Mouse (Mus musculus) embryonic facial prominence, embryonic 12.5 days (tissue): ENCODE data around the gene Rasa2. TPM values are rescaled to one million over a fixed set of nuclear protein-coding genes. Genes with fewer than 3 reads are reported as not detected.

Experiments
- ATAC-seq: fragments of 200-750 bp; cut with Nextera tagmentation; 2 replicates; pipeline ENCODE4 v1.8.0; 2017; ENCODE audit not compliant: insufficient number of reproducible peaks, insufficient read depth, low FRiP score, low TSS enrichment
- H3K27ac ChIP-seq: fragments of 300-500 bp; sonication (generic); 2 replicates; pipeline ENCODE4 v1.5.1; 2016; ENCODE audit warnings: mild to moderate bottlenecking
- H3K27me3 ChIP-seq: fragments of 300-500 bp; sonication (generic); 2 replicates; pipeline ENCODE4 v1.6.1; 2016; ENCODE audit warnings: mild to moderate bottlenecking, moderate library complexity
- H3K36me3 ChIP-seq: fragments of 300-500 bp; sonication (generic); 2 replicates; pipeline ENCODE4 v1.6.1; 2016; ENCODE audit warnings: mild to moderate bottlenecking
- H3K4me1 ChIP-seq: fragments of 300-500 bp; sonication (generic); 2 replicates; pipeline ENCODE4 v1.6.1; 2016
- H3K4me2 ChIP-seq: fragments of 300-500 bp; sonication (generic); replicated peaks from 2 replicates; pipeline ENCODE4 v1.6.1; 2016; ENCODE audit warnings: mild to moderate bottlenecking, moderate library complexity
- H3K4me3 ChIP-seq: fragments of 300-500 bp; sonication (generic); 2 replicates; pipeline ENCODE4 v1.5.1; 2016; ENCODE audit warnings: mild to moderate bottlenecking
- H3K9ac ChIP-seq: fragments of 300-500 bp; sonication (generic); 2 replicates; pipeline ENCODE4 v1.6.1; 2016; ENCODE audit warnings: mild to moderate bottlenecking, moderate library complexity
- H3K9me3 ChIP-seq: fragments of 300-500 bp; sonication (generic); 2 replicates; pipeline ENCODE4 v1.6.1; 2016; ENCODE audit warnings: mild to moderate bottlenecking, moderate library complexity
- WGBS: fragments of 180-500 bp; shearing (Covaris S2); methylation state at CpG from one replicate; pipeline ENCODE4 v1.1.7; 2016; 5-methylcytosine and 5-hydroxymethylcytosine counted together
- polyA plus RNA-seq: library from polyadenylated mRNA; unstranded; fragments of >200 nt; fragmentation: Nextera tagmentation; extraction: Ambion mirVana; gene quantifications from 2 replicates; pipeline ENCODE4 v1.2.1, GENCODE M21; 2016

Rasa2 gene
- polyA plus RNA-seq, 1 experiment from 2014 or later: 23.9 TPM

DNA sequence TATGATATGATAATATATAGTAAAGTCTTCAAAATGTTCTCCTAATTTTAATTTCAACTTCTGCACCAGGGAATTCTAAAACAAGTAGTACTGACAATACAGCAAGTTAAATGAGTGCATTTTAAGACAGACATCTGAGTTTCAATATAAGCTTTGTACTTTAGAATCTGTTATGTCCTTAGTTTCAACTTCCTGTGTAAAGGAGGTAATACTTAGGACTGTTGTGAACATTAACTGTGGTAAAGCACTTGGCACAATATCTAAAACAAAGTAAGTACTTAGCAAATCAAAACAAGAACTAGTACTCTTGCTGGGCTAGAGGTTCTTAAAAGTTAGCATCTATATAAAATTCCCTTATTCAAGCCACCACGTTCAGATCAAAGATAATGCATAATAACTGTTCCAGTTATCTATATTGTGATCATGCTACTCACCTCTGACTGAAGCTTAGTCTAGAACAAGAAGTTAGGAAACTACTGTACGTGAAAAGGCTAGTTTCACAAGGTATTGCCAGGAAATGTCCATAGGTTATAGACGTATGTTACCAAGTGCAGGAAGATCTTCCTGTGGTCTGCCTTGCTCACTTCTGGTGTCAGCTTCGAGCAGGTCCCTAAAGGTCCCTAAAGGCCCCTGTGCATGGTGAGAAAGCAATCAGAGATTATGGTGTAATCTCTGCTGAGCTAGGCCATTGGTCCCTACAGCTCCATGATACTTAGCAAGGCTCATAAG lies 12.8 kb downstream of the Rasa2 start:
- no peak for ATAC-seq
- H3K27ac ChIP-seq: no peak overlapping the region
- H3K4me1 ChIP-seq: no peaks in the 10 kb centered on the region
- H3K36me3 ChIP-seq: no peaks in the 10 kb centered on the region
- H3K9me3 ChIP-seq: no peaks in the 10 kb centered on the region
- WGBS: 81% methylated on average over 4 of the region's 4 CpGs
- H3K27me3 ChIP-seq: no peaks in the 10 kb centered on the region
- H3K4me3 ChIP-seq: no peak overlapping the region
- H3K9ac ChIP-seq: no peak overlapping the region
- no peak overlapping the region for H3K4me2 ChIP-seq

DNA sequence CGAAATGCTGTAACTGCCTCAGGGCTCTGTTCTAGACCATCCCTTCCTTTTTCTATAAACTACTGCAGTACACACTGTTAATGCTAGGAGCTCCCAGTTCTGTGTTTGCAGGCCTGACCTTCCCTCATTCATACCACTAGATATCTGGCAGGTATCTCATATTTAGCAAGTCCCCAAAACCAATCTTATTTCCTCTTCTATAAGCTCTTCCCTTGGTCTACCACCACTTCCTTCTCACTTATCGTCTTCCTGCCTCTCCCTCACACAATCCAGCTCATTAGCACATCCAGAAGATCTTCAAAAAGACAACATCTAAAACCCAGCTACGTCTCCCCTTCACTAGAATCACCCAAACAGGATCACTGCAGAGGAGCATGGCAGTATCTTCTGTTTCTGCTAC lies 19.1 kb downstream of the Rasa2 start:
- no peaks in the 10 kb centered on the region for H3K4me1 ChIP-seq
- 0 out of 2 replicates have a peak, but pooled peaks cover 4% of the 10 kb centered on the region for H3K9me3 ChIP-seq
- no peaks in the 10 kb centered on the region for H3K27me3 ChIP-seq
- 82% methylated on average over 3 of the region's 3 CpGs for WGBS
- H3K9ac ChIP-seq: no peak overlapping the region
- no peak overlapping the region for H3K27ac ChIP-seq
- no peak for ATAC-seq
- H3K4me2 ChIP-seq: no peak overlapping the region
- no peak overlapping the region for H3K4me3 ChIP-seq
- peaks cover 19% of the 10 kb centered on the region for H3K36me3 ChIP-seq

DNA sequence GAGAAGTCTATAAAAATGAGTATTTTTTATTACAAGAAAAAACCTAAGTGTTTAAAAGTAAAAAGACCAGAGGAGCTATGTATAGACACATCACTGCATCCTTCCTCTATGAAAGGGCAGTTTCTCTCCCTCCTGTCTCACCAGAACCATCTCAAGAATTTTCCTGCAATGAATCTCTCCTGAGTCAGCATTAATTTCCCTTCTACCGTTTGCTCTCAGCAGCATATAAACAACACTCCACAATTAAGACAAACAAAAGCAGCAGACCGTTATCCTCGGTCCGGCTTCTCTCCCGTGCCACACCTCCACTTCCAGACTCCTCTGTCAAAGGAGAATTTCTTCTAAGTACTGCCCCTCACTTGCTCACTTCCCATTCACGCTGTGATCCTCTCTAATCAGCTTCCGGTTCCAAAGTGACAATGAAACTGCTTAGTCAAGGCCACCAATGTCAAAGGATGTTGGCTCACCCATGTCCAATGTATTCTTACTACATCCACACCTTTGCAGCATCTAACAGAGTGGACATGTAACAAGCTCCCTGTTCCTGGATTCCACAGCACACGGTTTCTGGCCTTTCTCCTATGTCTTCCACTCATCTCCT lies 19.6 kb downstream of the Rasa2 start:
- WGBS: 62% methylated on average over 8 of the region's 8 CpGs
- no peak for ATAC-seq

DNA sequence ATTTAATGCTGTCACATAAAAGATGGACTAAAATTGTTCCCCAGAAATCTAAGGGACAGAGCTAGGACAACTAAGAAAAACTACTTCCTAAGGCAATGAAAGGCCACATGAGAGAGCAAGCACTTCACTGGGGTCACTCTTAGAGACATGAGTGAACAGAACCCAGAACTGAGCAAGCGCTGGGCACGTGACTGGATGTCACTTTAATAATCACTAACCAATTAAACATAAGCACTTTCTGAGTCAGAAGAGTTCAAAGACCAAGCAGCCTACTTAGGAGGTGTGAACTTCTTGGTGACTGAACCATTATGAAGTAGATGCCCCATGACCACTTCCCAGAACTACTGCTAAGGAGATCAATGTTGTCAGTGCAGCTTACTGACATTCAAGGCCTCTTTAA lies 20.6 kb downstream of the Rasa2 start:
- ATAC-seq: no peak
- H3K9ac ChIP-seq: no peak overlapping the region
- H3K27me3 ChIP-seq: no peaks in the 10 kb centered on the region
- H3K4me1 ChIP-seq: no peaks in the 10 kb centered on the region
- H3K27ac ChIP-seq: no peak overlapping the region
- H3K36me3 ChIP-seq: peaks cover 26% of the 10 kb centered on the region
- H3K9me3 ChIP-seq: peaks cover 11% of the 10 kb centered on the region; the same call in 1 of the 2 replicates
- 96% methylated on average over 2 of the region's 2 CpGs for WGBS
- H3K4me2 ChIP-seq: no peak overlapping the region
- no peak overlapping the region for H3K4me3 ChIP-seq

More for the DNA sequence above, 19.6 kb downstream of the Rasa2 start:
- Histone ChIP-seq H3K4me2 (no peak overlapping the region), H3K36me3 (peaks cover 23% of the 10 kb centered on the region), H3K4me1 (no peaks in the 10 kb centered on the region), H3K27ac (no peak overlapping the region), H3K4me3 (no peak overlapping the region), H3K27me3 (no peaks in the 10 kb centered on the region), H3K9ac (no peak overlapping the region), H3K9me3 (peaks cover 8% of the 10 kb centered on the region; the same call in 1 of the 2 replicates)

DNA sequence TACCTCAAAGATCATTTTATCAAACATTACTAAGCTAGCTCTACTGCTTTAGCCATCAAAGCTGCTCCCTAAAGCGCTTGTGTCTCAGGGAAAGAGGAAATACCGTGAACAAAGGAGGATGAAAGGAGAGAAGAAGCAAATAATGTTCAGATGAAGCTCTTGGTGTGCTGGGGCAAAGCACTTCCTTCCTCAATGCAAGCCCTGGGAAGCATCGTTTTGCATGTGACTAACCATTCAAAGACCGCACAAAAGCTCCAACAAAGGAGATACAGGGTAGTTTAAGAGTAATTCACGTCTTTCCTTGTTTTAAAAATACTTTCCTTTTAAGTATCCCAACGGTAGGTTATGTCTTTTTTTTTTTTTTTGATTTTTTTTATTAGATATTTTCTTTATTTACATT lies 28.0 kb downstream of the Rasa2 start:
- WGBS: 40% methylated on average over 6 of the region's 6 CpGs
- Histone ChIP-seq H3K36me3 (peaks cover 27% of the 10 kb centered on the region), H3K4me2 (no peak overlapping the region), H3K27ac (no peak overlapping the region), H3K9me3 (peaks cover 11% of the 10 kb centered on the region; the same call in 1 of the 2 replicates), H3K27me3 (no peaks in the 10 kb centered on the region), H3K4me3 (no peak overlapping the region), H3K4me1 (no peaks in the 10 kb centered on the region), H3K9ac (no peak overlapping the region)
- no peak for ATAC-seq

DNA sequence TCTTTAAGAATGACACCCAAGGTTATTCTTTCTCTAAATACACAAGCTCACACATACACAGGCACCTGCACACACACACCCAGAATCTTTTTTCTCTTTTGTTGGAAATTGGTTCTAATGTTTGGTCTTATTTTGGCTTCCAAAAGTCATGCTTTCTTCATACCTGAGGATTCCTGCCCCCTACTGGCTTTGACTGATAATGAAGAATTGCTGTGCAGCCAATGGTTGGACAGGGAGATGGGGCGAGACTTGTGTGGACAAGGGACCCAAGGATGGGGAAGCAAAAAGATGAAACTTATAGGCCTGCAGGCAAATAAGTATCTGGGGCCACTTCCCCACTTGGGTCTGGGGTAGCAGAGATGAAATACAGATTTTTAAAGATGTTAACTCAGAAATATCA lies 33.5 kb downstream of the Rasa2 start:
- H3K27ac ChIP-seq: no peak overlapping the region
- H3K27me3 ChIP-seq: no peaks in the 10 kb centered on the region
- H3K4me1 ChIP-seq: no peaks in the 10 kb centered on the region
- WGBS: 89% methylated on average over 1 of the region's 1 CpGs
- no peak for ATAC-seq
- H3K4me2 ChIP-seq: no peak overlapping the region
- H3K9ac ChIP-seq: no peak overlapping the region
- H3K36me3 ChIP-seq: peaks cover 15% of the 10 kb centered on the region
- no peak overlapping the region for H3K4me3 ChIP-seq
- H3K9me3 ChIP-seq: no peaks in the 10 kb centered on the region

DNA sequence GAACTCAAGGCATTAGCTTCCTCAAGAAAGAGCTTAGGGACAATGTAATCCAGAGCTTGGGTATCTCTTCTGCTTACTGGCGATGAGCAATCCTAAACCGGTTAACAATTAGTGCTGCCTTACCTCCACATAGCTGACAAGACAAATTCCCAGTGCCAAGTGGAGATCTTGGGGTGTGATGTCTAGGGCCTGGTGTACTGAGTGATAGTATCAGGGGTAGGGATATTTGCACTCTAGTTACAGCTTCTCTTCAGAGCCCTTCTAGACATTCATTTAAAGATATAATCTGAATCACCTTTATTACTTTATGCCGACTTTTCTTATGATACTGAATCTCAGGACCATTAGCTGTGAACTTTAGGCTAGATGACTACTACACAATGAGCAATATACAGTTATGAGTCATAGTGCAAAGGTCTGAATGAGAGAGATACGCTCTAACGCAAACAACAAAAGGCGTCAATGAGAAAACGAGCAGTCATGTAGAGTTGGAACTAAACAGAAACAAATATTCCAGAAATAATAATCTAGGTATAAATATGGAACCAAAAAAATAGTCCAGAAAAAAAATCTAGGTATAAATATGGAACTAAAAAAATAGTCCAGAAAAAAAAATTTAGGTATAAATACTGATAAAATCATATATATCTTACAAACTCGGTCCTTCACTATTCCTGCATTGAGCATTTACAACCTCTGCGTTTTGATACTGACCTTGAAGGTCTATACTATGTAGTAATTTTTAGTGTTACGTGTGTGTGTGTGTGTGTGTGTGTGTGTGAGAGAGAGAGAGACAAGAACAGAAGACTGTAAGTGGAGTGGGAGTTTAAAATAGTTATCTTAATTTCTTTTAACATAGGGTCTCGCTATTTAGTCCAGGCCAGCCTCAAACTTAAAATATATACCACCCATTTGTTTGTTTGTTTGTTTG lies 38.5 kb downstream of the Rasa2 start:
- no peak for ATAC-seq

DNA sequence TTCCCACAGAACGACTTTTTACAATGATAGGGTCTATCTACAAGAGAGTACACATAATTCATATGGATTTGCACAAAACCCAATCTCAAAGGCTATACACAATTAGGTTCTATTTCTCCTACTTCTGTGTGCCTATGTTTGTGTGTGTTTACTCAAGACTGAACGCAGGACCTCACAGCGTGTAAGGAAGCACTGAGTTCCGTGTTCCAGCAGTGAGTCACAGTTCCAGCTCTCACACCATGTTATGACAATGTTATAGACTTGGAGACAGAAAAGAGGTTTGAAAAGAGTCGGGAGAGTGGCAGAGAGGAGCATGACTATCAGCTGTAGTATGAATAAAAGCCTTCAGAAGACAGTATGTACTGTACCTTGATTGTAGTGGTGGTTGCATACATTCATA lies 42.1 kb downstream of the Rasa2 start:
- Histone ChIP-seq H3K27ac (no peak overlapping the region), H3K4me3 (no peak overlapping the region), H3K4me2 (no peak overlapping the region), H3K9ac (no peak overlapping the region), H3K4me1 (no peaks in the 10 kb centered on the region), H3K36me3 (peaks cover 22% of the 10 kb centered on the region), H3K9me3 (no peaks in the 10 kb centered on the region), H3K27me3 (no peaks in the 10 kb centered on the region)
- 95% methylated on average over 5 of the region's 5 CpGs for WGBS
- ATAC-seq: no peak

More for the DNA sequence above, 38.5 kb downstream of the Rasa2 start:
- Histone ChIP-seq H3K4me3 (no peak overlapping the region), H3K36me3 (peaks cover 28% of the 10 kb centered on the region), H3K9ac (no peak overlapping the region), H3K27me3 (no peaks in the 10 kb centered on the region), H3K4me1 (no peaks in the 10 kb centered on the region), H3K4me2 (no peak overlapping the region), H3K27ac (no peak overlapping the region), H3K9me3 (no peaks in the 10 kb centered on the region)
- 92% methylated on average over 11 of the region's 11 CpGs for WGBS

DNA sequence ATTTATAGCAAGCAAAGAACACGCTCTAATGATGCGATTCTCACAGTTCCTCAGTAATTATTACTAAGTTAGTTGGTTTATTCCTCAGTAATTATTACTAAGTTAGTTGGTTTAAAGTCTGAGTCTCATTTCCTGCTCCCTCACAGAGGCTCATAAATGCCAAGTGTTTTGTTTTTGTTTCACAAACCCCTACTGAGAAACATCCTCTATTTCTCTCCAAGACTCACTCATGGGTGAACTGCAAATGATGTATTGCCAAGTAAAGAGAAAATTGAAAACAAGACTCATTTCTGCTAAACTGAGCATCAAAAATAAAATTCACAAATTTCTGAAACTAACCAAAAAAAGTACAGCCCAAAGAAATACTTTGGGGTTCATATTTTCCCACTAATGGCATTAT lies 47.9 kb downstream of the Rasa2 start:
- no peak for ATAC-seq
- 96% methylated on average over 2 of the region's 2 CpGs for WGBS
- no peaks in the 10 kb centered on the region for H3K27me3 ChIP-seq

DNA sequence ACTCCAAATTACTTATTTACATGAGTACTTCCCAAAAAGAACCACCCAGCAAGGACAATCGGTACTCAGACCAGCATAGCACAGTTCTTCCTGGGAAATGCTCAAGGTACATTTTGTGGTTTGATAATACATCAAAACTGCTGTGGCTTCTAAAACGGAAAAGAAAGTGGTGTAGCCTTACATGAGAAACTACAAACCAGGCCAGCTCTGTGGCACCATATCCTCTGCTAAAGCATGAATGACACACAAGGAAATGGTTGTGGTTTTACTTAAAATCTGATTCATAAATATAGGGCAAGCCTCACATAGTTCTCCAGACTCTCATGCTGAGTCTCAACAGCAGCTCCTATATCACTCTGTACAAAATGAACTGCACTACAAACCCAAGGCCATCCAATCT lies 48.3 kb downstream of the Rasa2 start:
- no peak for ATAC-seq
- Histone ChIP-seq H3K9me3 (no peaks in the 10 kb centered on the region), H3K4me2 (no peak overlapping the region), H3K9ac (no peak overlapping the region), H3K4me3 (no peak overlapping the region), H3K4me1 (no peaks in the 10 kb centered on the region; the same call in 1 of the 2 replicates), H3K27me3 (no peaks in the 10 kb centered on the region), H3K36me3 (no peaks in the 10 kb centered on the region), H3K27ac (no peak overlapping the region)
- 68% methylated on average over 2 of the region's 2 CpGs for WGBS

More for the DNA sequence above, 47.9 kb downstream of the Rasa2 start:
- H3K4me3 ChIP-seq: no peak overlapping the region
- H3K4me2 ChIP-seq: no peak overlapping the region
- H3K9ac ChIP-seq: no peak overlapping the region
- no peaks in the 10 kb centered on the region for H3K4me1 ChIP-seq
- H3K27ac ChIP-seq: no peak overlapping the region
- no peaks in the 10 kb centered on the region for H3K36me3 ChIP-seq
- no peaks in the 10 kb centered on the region for H3K9me3 ChIP-seq

DNA sequence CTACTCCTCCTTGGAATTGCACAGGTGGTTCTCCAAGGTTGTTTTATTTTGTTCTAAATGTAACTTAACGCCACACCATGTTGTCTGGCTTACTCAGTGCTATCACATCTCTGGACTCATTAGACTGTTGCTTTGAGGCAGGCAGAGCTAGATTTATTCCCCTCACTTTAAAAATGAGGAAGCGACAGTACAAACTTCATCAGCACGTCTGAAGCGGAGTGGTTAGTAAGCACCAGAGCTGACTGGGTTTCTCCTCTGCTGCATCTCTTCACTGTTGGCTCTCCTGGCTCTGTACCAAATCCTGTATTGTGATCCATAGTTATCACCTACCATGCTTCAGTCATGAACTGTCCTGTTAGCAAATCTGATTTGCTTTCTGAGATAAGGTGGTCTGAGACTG lies 53.2 kb downstream of the Rasa2 start:
- Histone ChIP-seq H3K9me3 (no peaks in the 10 kb centered on the region), H3K36me3 (no peaks in the 10 kb centered on the region), H3K4me2 (no peak overlapping the region), H3K9ac (no peak overlapping the region), H3K27ac (no peak overlapping the region), H3K27me3 (no peaks in the 10 kb centered on the region), H3K4me1 (no peaks in the 10 kb centered on the region; the same call in 1 of the 2 replicates), H3K4me3 (no peak overlapping the region)
- WGBS: 84% methylated on average over 4 of the region's 4 CpGs
- no peak for ATAC-seq
